19 mouse cellular contexts compared by ENCODE assay signal in the genomic region with DNA sequence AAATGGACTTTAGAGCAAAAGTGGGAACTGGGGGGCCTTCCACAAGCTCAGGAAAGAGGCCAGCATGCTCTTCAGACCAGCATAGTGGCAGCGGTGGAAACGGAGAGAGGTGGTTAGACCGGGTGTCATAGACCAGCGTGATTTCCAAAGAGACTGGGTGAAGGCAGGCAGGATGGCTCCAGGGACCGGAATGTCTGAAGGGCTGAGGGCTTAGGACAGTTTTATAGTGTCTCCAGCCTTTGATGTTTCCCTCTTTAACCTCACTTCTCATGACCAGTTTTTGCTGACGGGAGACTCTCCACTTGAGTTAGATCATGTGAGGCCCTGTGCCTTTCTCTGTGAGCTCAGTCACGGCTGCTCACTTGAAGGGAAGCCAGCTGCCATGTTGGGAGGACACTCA. TPM values are rescaled to one million over a fixed set of nuclear protein-coding genes. Genes with fewer than 3 reads are reported as not detected.
DNase-seq lines count a peak whose midpoint lies in the region; ATAC-seq lines count a peak whose summit lies in the region.
"Had no signal": no experiment of that assay in that cellular context is flagged by ENCODE, and none has a peak within 500 bp of the region (broad histone marks: within the 10 kb centered on the region; RNA-seq: fewer than 3 reads in every experiment).

No protein-coding gene starts in this region.

- peaks cover 28% of the 10 kb centered on the region for H3K4me1 ChIP-seq in embryonic facial prominence, embryonic 13.5 days
- peaks cover 17% of the 10 kb centered on the region for H3K4me1 ChIP-seq in embryonic facial prominence, embryonic 10.5 days
- H3K4me1 ChIP-seq in hindbrain, embryonic 12.5 days, result peaks cover 20% of the 10 kb centered on the region
- peaks cover 17% of the 10 kb centered on the region for H3K4me1 ChIP-seq in hindbrain, embryonic 16.5 days (ENCODE audit: control insufficient read depth, insufficient read depth, low read depth, low read length)
- peaks cover 33% of the 10 kb centered on the region for H3K4me1 ChIP-seq in midbrain, embryonic 16.5 days (ENCODE audit: control insufficient read depth, insufficient read depth, low read length)
- H3K4me1 ChIP-seq in midbrain, embryonic 10.5 days, result peaks cover 21% of the 10 kb centered on the region

- H3K9me3 ChIP-seq in embryonic facial prominence, embryonic 13.5 days, result no peaks in the 10 kb centered on the region
- H3K9me3 ChIP-seq in embryonic facial prominence, embryonic 10.5 days, result no peaks in the 10 kb centered on the region
- H3K9me3 ChIP-seq in hindbrain, embryonic 12.5 days (replicated peaks), result no peaks in the 10 kb centered on the region
- no peaks in the 10 kb centered on the region for H3K9me3 ChIP-seq in hindbrain, embryonic 16.5 days (ENCODE audit: control insufficient read depth, low read length)
- H3K9me3 ChIP-seq in midbrain, embryonic 16.5 days (replicated peaks; ENCODE audit: control insufficient read depth, low read length, poor library complexity, severe bottlenecking), result no peaks in the 10 kb centered on the region
- H3K9me3 ChIP-seq in midbrain, embryonic 10.5 days (replicated peaks), result no peaks in the 10 kb centered on the region
- H3K9me3 ChIP-seq: liver, embryonic 12.5 days had no signal

- peak overlapping the region; percentile 87; the same call in 1 of the 2 replicates for H3K9ac ChIP-seq in embryonic facial prominence, embryonic 13.5 days
- H3K9ac ChIP-seq in hindbrain, embryonic 12.5 days, result no peak overlapping the region
- H3K9ac ChIP-seq in hindbrain, embryonic 16.5 days (ENCODE audit: low read depth, low read length), result no peak overlapping the region
- H3K9ac ChIP-seq in midbrain, embryonic 16.5 days (ENCODE audit: low read depth, low read length), result no peak overlapping the region
- H3K9ac ChIP-seq: liver, embryonic 12.5 days had no signal

- no peak for ATAC-seq in embryonic facial prominence, embryonic 13.5 days (ENCODE audit: insufficient number of reproducible peaks, insufficient read depth, low FRiP score, low TSS enrichment, low read depth)
- ATAC-seq in hindbrain, embryonic 12.5 days (ENCODE audit: low FRiP score), result no peak
- no peak for ATAC-seq in hindbrain, embryonic 16.5 days
- ATAC-seq in midbrain, embryonic 16.5 days, result no peak
- ATAC-seq: forebrain, embryonic 16.5 days; liver, embryonic 12.5 days had no signal

- H3K4me2 ChIP-seq in embryonic facial prominence, embryonic 13.5 days, result no peak overlapping the region
- 0 out of 2 replicates have a peak overlapping the region, but pooled peaks have one; percentile 79 for H3K4me2 ChIP-seq in hindbrain, embryonic 12.5 days (replicated peaks)
- no peak overlapping the region for H3K4me2 ChIP-seq in hindbrain, embryonic 16.5 days (ENCODE audit: low read length)
- H3K4me2 ChIP-seq in midbrain, embryonic 16.5 days (ENCODE audit: low read length), result 0 out of 2 replicates have a peak overlapping the region, but pooled peaks have one; percentile 8
- H3K4me2 ChIP-seq: liver, embryonic 12.5 days had no signal

- no peak overlapping the region for H3K4me3 ChIP-seq in embryonic facial prominence, embryonic 13.5 days
- H3K4me3 ChIP-seq in embryonic facial prominence, embryonic 10.5 days, result no peak overlapping the region
- H3K4me3 ChIP-seq in hindbrain, embryonic 12.5 days, result no peak overlapping the region
- no peak overlapping the region for H3K4me3 ChIP-seq in hindbrain, embryonic 16.5 days (ENCODE audit: low read length)
- H3K4me3 ChIP-seq in midbrain, embryonic 16.5 days (ENCODE audit: low read depth, low read length), result no peak overlapping the region
- no peak overlapping the region for H3K4me3 ChIP-seq in midbrain, embryonic 10.5 days
- no peak overlapping the region for H3K4me3 ChIP-seq in macrophage (ENCODE audit: inconsistent target)
- H3K4me3 ChIP-seq: liver, embryonic 12.5 days had no signal

- H3K27ac ChIP-seq in embryonic facial prominence, embryonic 13.5 days, result no peak overlapping the region
- no peak overlapping the region for H3K27ac ChIP-seq in embryonic facial prominence, embryonic 10.5 days (replicated peaks)
- H3K27ac ChIP-seq in hindbrain, embryonic 12.5 days, result no peak overlapping the region
- H3K27ac ChIP-seq in hindbrain, embryonic 16.5 days (ENCODE audit: low read depth, low read length), result no peak overlapping the region
- no peak overlapping the region for H3K27ac ChIP-seq in midbrain, embryonic 16.5 days (ENCODE audit: low read length)
- H3K27ac ChIP-seq in midbrain, embryonic 10.5 days (replicated peaks), result no peak overlapping the region
- peak overlapping the region; percentile 15; the same call in 1 of the 2 replicates for H3K27ac ChIP-seq in macrophage
- H3K27ac ChIP-seq: kidney, postnatal 0 days; liver, embryonic 12.5 days had no signal

- no peak for DNase-seq in embryonic facial prominence, embryonic 10.5 days (ENCODE audit: low spot score)
- DNase-seq in midbrain, embryonic 10.5 days (ENCODE audit: low spot score), result no peak
- no peak for DNase-seq in kidney, postnatal 25 days
- DNase-seq: adrenal gland, postnatal 25 days; cerebellum, adult 9-10 months; gastrocnemius, postnatal 14 days; heart, adult 18-20 months; kidney, adult 2 months; lung, adult 18-20 months; lung, postnatal 10 days; midbrain, embryonic 14.5 days had no signal

- peaks cover 4% of the 10 kb centered on the region; the same call in 1 of the 2 replicates for H3K36me3 ChIP-seq in embryonic facial prominence, embryonic 13.5 days
- H3K36me3 ChIP-seq in embryonic facial prominence, embryonic 10.5 days (replicated peaks), result no peaks in the 10 kb centered on the region
- no peaks in the 10 kb centered on the region for H3K36me3 ChIP-seq in hindbrain, embryonic 12.5 days
- H3K36me3 ChIP-seq in hindbrain, embryonic 16.5 days (ENCODE audit: control insufficient read depth, insufficient read depth, low read length), result no peaks in the 10 kb centered on the region
- H3K36me3 ChIP-seq in midbrain, embryonic 16.5 days (ENCODE audit: control insufficient read depth, insufficient read depth, low read length), result no peaks in the 10 kb centered on the region
- H3K36me3 ChIP-seq in midbrain, embryonic 10.5 days, result no peaks in the 10 kb centered on the region
- no peaks in the 10 kb centered on the region for H3K36me3 ChIP-seq in macrophage (ENCODE audit: inconsistent target)
- H3K36me3 ChIP-seq: liver, embryonic 12.5 days had no signal

- WGBS in embryonic facial prominence, embryonic 13.5 days, result 91% methylated on average over 7 of the region's 7 CpGs
- 87% methylated on average over 7 of the region's 7 CpGs for WGBS in embryonic facial prominence, embryonic 10.5 days
- WGBS in hindbrain, embryonic 12.5 days, result 89% methylated on average over 7 of the region's 7 CpGs
- WGBS in hindbrain, embryonic 16.5 days, result 94% methylated on average over 7 of the region's 7 CpGs
- WGBS in midbrain, embryonic 16.5 days, result 91% methylated on average over 7 of the region's 7 CpGs
- 90% methylated on average over 7 of the region's 7 CpGs for WGBS in midbrain, embryonic 10.5 days
- 95% methylated on average over 6 of the region's 7 CpGs for whole genome bisulfite sequencing in macrophage (ENCODE audit: missing documents)

- peaks cover 66% of the 10 kb centered on the region for H3K79me2 ChIP-seq in macrophage (ENCODE audit: inconsistent target)

- H3K27me3 ChIP-seq in embryonic facial prominence, embryonic 13.5 days, result no peaks in the 10 kb centered on the region
- peaks cover 17% of the 10 kb centered on the region for H3K27me3 ChIP-seq in embryonic facial prominence, embryonic 10.5 days (replicated peaks; ENCODE audit: low read depth, poor library complexity, severe bottlenecking)
- H3K27me3 ChIP-seq in hindbrain, embryonic 12.5 days, result no peaks in the 10 kb centered on the region
- no peaks in the 10 kb centered on the region for H3K27me3 ChIP-seq in hindbrain, embryonic 16.5 days (replicated peaks; ENCODE audit: control insufficient read depth, insufficient read depth, low read length)
- no peaks in the 10 kb centered on the region for H3K27me3 ChIP-seq in midbrain, embryonic 16.5 days (ENCODE audit: control insufficient read depth, insufficient read depth, low read depth, low read length)
- H3K27me3 ChIP-seq in midbrain, embryonic 10.5 days (ENCODE audit: low read depth, poor library complexity, severe bottlenecking), result peaks cover 13% of the 10 kb centered on the region

RNA-seq across cellular contexts. Expression of gene Slc36a4, which starts 2.1 kb away (rescaled TPM):
- polyA plus RNA-seq in embryonic facial prominence, embryonic 13.5 days (2015; fragmentation: Nextera tagmentation; extraction: Ambion mirVana), result 18.8 and 19.1 TPM in 2 replicates
- 10.7 and 11.5 TPM in 2 replicates for polyA plus RNA-seq in embryonic facial prominence, embryonic 10.5 days (2016; fragmentation: Nextera tagmentation; extraction: Ambion mirVana)
- 23.6 and 24.4 TPM in 2 replicates for polyA plus RNA-seq in hindbrain, embryonic 12.5 days (2016; fragmentation: Nextera tagmentation; extraction: Ambion mirVana)
- 27.7 and 28.7 TPM in 2 replicates for polyA plus RNA-seq in hindbrain, embryonic 16.5 days (2015; fragmentation: Nextera tagmentation; extraction: Ambion mirVana)
- polyA plus RNA-seq in midbrain, embryonic 16.5 days (2015; fragmentation: Nextera tagmentation; extraction: Ambion mirVana), result 35.5 and 38.7 TPM in 2 replicates
- polyA plus RNA-seq in midbrain, embryonic 10.5 days (2016; fragmentation: Nextera tagmentation; extraction: Ambion mirVana), result 9.4 and 12.3 TPM in 2 replicates
- total RNA-seq in macrophage (2018; cell fraction: chromatin; rRNA removed), result 10 to 100 TPM in 19 of 26 experiments, 1 to 10 TPM in 7; 4.9 to 41.5 (median 24.9) TPM
- total RNA-seq in macrophage (2018; cell fraction: cytosol; rRNA removed), result 10 to 100 TPM; 16.6 to 41.8 (median 24.7) TPM
- 10 to 100 TPM in 25 of 26 experiments, 1 to 10 TPM in 1; 9.1 to 58.7 (median 30.0) TPM for total RNA-seq in macrophage (2018; cell fraction: nucleus; rRNA removed)
- 21.2 to 26.7 TPM (median 21.7 TPM) in 3 replicates for polyA plus RNA-seq in macrophage (2018)

Comparison
In these comparisons a context has a peak if more than half of its experiments do, and no peak if none do; other contexts are left out.
1. H3K4me2 ChIP-seq: peak in hindbrain, embryonic 12.5 days (single experiment) and midbrain, embryonic 16.5 days (single experiment); none in embryonic facial prominence, embryonic 13.5 days (single experiment) and hindbrain, embryonic 16.5 days (single experiment).